Mouse (Mus musculus): ENCODE data around the gene Dnajb13.

- TF ChIP-seq CTCF (IDR thresholded peaks at IDR 0.05; ENCODE audit: extremely low read depth, insufficient read length, insufficient replicate concordance, low read depth, low read length) (no peak), POLR2A (IDR thresholded peaks at IDR 0.05; ENCODE audit: low read depth, low read length) (no peak)
These were observed 40.7 kb upstream of the Dnajb13 start for GRCm38 (mm10) chr7:100555431-100555951.

All from small intestine, adult 2 months (tissue).